Mouse (Mus musculus): ENCODE measurements around the gene Prdm9. TPM values are rescaled to one million over a fixed set of nuclear protein-coding genes. Genes with fewer than 3 reads are reported as not detected.
"Not testable (repeated sequence)": the region's sequence is repeated elsewhere in the genome, so short reads cannot be mapped to it uniquely, and the experiment has no call there.

The Prdm9 gene
- total RNA-seq (2021): 1 to 10 TPM; 3.1 to 3.3 TPM
- long read RNA-seq, experiment 1: 0 reads
- long read RNA-seq, experiment 2, partial matches to known transcripts: 0 of 1 reads
- long read RNA-seq, experiment 2, other reads (novel, unspliced or antisense): 1 of 1 reads

- peak; percentile 100 for DNase-seq (ENCODE audit: low spot score in 2 of 2)
These were observed at the start of gene Prdm9 for GRCm38 (mm10) chr17:15564014-15564927. Gene Prdm9 (minus strand): TSS chr17:15564354.

GRCm38 (mm10) chr17:15599496-15599895 lies 35.3 kb upstream of the Prdm9 start:
- DNase-seq (ENCODE audit: low spot score in 2 of 2): no peak

GRCm38 (mm10) chr17:15591216-15591881 lies 27.2 kb upstream of the Prdm9 start:
- DNase-seq (ENCODE audit: low spot score in 2 of 2): no peak

GRCm38 (mm10) chr17:15588116-15588515 lies 24.0 kb upstream of the Prdm9 start:
- no peak for DNase-seq (ENCODE audit: low spot score in 2 of 2)

- no peak for DNase-seq (ENCODE audit: low spot score in 2 of 2)
These were observed 21.5 kb upstream of the Prdm9 start for GRCm38 (mm10) chr17:15585691-15586090.

- no peak for DNase-seq (ENCODE audit: low spot score in 2 of 2)
These were observed 18.9 kb upstream of the Prdm9 start for GRCm38 (mm10) chr17:15583071-15583470.

- DNase-seq (ENCODE audit: low spot score in 2 of 2): no peak
These were observed 15.9 kb upstream of the Prdm9 start for GRCm38 (mm10) chr17:15580072-15580447.

GRCm38 (mm10) chr17:15579410-15580071 lies 15.4 kb upstream of the Prdm9 start:
- no peak for DNase-seq (ENCODE audit: low spot score in 2 of 2)

GRCm38 (mm10) chr17:15577291-15577694 lies 13.1 kb upstream of the Prdm9 start:
- DNase-seq (ENCODE audit: low spot score in 2 of 2): peak; percentile 12 to 13

- DNase-seq (ENCODE audit: low spot score in 2 of 2): no peak
These were observed 10.9 kb upstream of the Prdm9 start for GRCm38 (mm10) chr17:15575056-15575455.

- no peak for DNase-seq (ENCODE audit: low spot score in 2 of 2)
These were observed 2.8 kb upstream of the Prdm9 start for GRCm38 (mm10) chr17:15566908-15567307.

GRCm38 (mm10) chr17:15564928-15565300 lies 760 bp upstream of the Prdm9 start:
- DNase-seq (ENCODE audit: low spot score in 2 of 2): peak in 1 of 2 experiments; percentile 5

GRCm38 (mm10) chr17:15559946-15560345 lies 4.2 kb downstream of the Prdm9 start:
- no peak for DNase-seq (ENCODE audit: low spot score in 2 of 2)

- DNase-seq (ENCODE audit: low spot score in 2 of 2): no peak
These were observed 14.4 kb downstream of the Prdm9 start for GRCm38 (mm10) chr17:15549713-15550112.

GRCm38 (mm10) chr17:15546440-15546839 lies 17.7 kb downstream of the Prdm9 start:
- DNase-seq (ENCODE audit: low spot score in 2 of 2): no peak

- DNase-seq (ENCODE audit: low spot score in 2 of 2): not testable (repeated sequence)
These were observed 20.3 kb downstream of the Prdm9 start for GRCm38 (mm10) chr17:15543868-15544267.

- DNase-seq (ENCODE audit: low spot score in 2 of 2): no peak
These were observed 23.8 kb downstream of the Prdm9 start for GRCm38 (mm10) chr17:15540309-15540708.

- no peak for DNase-seq (ENCODE audit: low spot score in 2 of 2)
These were observed 27.7 kb downstream of the Prdm9 start for GRCm38 (mm10) chr17:15536457-15536904.

- DNase-seq (ENCODE audit: low spot score in 2 of 2): no peak
These were observed 28.2 kb downstream of the Prdm9 start for GRCm38 (mm10) chr17:15535943-15536342.

GRCm38 (mm10) chr17:15535162-15535800 lies 28.9 kb downstream of the Prdm9 start:
- peak; percentile 57 to 65 for DNase-seq (ENCODE audit: low spot score in 2 of 2)

GRCm38 (mm10) chr17:15530141-15530540 lies 34.0 kb downstream of the Prdm9 start:
- peak; percentile 48 to 50 for DNase-seq (ENCODE audit: low spot score in 2 of 2)

Measured in left cerebral cortex, adult 18-20 months (tissue).